Mouse (Mus musculus): ENCODE measurements around the gene Olfr1323.

Gene Olfr1323

DNA sequence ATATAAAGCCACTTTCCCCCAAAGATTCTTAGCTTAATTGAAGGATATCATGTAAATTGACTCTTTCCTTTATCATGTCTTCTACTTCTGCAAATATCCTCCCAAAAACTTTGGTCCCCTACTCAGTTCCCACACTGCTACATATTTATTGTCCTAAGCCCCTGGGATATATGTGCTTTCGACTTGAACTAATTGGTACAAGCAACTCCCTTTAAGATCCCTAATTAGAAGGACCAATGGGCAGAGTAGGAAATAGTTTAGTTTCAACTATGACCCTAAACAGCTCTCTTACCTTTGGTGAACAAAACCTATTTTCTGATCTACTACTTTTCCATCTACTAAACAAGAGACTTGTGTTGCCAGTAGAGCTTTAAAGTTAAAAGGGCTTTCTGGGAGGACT is at the start of gene Olfr1323:
Olfr1323 (minus strand) TSS at position 101 of the 400 bp plus-strand sequence.
- no peak for DNase-seq

DNA sequence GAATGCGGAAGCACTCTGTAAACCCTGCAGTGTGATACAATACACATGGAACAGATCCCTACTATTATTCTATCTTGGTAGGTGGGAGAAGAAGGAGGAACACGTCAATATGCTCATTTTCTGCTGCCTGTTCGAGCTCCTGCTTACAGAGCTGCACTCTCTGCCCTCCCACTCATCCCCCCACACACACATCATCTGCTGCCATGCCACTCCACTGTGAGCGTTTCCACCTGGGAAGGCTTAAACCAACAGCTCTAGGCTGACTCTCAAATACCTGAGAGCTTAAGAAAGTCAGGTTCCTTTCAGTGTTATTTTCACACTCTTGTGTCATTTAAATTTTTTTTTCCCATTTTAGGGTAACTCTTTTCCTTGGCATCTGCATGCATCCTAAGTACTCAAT is 6.9 kb downstream of the Olfr1323 start:
- DNase-seq = no peak
